Mouse (Mus musculus): ENCODE measurements around the gene Kazn.

Gene Kazn

DNA sequence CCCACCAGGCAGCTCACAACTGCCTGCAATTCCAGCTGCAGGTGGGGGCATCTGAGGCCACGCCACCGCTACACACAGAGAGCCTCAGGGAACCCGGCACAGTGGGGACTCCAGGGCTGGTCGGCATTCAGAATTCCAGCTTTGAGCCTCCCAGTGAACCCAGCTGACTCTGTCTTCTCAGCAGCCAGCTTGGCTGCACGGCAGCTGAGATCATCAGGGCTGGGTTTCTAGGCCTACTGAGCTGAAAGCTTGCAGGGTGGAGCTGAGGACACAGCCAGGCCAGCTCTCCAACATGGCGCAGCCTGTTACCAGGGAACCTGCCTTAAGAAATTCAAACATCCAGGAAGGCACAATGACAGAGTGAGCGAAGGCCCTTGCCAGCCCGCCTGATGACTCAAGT lies 79.2 kb downstream of the Kazn start:
- no peak for DNase-seq

DNA sequence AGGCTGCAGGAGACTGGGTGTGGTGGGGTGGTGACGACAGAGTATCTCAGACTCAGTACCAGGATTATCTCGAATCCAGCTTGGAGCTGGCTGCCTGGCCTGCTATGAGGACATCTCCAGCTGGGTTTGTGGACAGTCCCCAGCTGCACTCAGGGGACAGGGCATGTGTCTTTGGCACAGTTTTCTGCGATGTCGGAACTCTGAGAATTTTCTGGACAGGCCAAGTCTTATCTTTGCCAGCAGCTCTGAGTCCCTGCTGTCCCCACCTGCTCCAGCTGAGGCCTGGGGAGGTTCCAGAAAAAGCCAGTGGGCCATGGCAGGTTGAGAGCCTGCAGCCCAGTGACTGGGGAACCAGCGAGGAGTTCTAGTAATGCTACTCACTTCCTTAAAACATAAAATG lies 82.7 kb downstream of the Kazn start:
- DNase-seq = no peak

DNA sequence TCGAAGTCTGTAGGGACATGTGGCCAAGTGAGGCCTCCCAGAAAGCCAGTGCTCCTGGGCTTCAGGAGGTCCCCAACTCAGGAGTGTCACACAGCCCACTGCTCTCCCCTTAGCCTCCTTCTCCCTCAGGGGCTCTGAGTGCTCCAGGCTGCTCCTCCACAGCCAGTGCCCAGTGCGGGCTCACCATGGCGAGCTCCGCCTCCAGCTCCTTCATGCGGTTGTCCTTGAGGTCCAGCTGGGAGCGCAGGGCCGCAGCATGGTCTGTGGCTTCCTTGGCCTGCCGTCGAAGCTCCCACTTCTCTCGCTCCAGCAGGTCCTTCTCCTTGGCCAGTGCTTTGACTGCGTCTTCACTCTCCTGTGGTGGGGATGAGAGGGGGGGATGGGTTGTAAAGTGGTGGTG lies 85.0 kb downstream of the Kazn start:
- DNase-seq = no peak

DNA sequence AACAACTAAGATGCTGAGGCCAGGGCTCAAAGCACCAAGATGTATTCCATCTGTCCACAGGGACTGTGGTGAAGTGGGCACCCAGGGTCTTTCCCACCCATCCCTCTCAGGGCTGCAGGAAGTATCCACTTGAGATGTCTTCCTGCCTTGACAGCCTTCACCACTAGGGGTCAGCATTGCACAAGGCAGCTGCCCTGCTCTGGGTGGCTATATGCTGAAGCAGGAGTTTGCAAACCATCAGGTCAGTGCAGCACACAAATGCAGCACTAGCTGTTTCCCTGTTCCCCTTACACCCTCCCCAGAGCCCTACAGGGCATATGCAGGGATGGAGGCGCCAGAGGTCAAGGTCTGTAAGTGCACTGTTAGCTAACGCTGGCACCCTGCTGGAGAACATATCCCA lies 85.7 kb downstream of the Kazn start:
- DNase-seq = peak; percentile 94

DNA sequence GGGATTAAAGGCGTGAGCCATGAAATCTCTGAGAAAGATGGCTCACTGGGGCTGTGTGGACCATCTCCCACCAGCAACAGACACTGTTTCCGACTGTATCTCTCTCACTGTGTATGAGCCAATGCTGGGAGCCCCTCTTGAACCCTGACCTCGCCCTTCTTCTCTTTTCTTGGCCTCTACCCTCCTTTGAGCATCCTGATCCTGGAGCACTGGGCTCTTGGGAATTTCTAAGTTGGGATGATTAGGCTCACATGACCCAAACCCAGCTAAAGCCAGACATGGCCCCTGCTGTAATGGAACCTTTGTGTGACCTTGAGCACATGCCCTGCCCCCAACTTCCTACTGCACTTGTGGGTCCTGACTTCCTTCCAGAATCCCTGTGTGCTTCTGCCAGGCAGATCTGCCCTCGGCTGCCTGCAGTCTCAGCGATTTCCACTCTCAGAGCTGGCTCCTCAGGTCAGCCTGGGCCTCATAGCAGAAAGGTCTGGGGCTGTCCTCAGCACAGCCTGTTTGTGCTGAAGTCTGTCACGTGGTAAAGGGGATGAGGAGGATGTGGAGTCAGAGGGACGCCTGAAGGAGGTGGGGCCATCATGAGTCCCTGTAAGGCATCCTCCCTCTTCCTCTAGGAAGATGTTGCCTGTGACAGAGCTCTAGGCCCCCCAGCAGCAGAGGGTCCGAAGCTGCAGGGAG lies 86.3 kb downstream of the Kazn start:
- no peak for DNase-seq

DNA sequence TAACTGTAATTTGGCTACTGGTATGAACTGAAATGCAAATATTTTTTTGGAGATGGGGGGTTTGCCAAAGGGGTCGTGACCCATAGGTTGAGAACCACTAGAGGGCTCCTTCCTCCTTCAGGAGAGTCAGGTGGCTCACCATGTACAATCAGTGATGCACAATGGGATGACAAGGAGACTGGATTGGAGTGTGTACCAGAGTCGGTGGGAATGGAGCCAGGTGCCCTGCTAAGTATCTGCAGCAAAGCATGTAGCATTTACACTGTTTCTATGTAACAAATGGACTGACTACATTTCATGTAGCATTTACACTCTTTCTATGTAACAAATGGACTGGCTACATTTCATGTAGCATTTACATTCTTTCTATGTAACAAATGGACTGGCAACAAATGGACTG lies 89.1 kb downstream of the Kazn start:
- no peak for DNase-seq

DNA sequence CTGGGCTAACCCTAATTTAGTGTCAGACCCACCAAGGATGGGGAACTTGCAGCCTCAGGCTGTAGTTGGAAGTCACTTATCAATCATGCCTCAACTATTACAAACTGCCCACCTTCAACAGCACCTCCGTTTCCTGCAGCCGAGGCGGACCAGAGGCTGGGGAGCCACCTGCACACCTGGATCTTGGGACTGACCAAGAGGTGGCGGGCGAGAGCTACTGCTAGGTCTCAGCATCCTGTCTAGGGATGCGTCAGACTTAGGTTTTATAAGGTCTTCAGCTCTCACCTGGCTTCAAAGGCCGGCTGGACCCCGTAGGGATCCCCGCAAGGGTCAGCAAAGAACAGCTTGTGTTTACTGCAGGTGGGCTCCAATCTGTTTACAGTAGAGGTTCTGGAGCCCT lies 90.0 kb downstream of the Kazn start:
- DNase-seq = no peak

DNA sequence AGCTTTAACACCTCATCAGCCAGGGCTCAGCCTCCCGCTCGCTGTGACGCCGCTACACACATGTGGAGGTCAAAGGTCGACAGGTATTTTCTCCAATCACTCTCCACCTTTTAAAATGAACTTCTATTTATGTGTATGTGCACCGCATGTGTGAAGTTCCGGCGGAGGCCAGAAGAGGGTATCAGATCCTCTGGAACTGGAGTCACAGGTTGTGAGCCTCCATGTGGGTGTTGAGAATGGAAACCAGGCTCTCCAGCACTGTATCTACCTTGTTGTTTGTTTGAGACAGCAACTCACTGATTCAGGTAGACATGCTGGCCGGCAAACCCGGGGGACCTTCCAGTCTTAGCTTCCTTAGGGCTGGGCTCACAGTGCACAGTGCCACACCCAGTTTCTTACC lies 91.5 kb downstream of the Kazn start:
- DNase-seq = no peak

DNA sequence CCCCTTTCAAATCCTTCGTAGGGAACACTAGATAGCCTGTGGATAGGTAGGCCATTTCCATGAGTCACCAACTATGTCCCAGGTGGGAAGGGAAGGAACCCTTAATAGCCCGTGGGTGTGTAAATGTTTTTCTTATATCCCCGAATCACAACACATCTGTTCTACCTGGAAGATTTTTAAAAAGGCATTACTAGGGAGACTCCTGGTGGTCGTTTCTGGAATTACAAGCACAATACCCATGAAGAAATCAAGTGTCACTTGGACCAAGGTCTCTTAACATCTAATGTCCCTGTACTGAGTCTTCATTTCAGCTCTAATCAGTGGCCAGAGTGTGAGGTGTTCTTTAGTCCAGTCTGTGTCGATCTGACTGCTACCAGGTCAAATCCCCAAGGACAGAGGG lies 95.1 kb downstream of the Kazn start:
- DNase-seq = no peak

DNA sequence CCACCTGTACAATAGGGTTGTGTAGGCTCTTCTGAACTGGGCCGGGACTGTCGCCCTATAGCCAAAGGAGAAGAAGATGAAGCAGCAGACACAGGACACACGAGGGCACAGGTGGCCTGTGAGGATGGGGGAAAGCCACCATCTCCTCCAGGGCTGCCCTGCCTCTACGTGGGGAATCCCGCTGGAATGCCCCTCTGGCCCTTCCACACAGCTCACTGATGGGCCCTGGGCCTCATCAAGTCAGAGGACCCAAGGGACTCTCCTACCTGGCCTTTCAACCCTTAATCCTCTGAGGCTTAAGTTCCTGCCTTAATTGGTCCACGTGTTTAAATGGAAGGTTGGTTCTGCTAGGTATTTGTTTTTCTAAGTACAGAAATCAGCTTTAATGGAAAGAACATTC lies 95.9 kb downstream of the Kazn start:
- no peak for DNase-seq

DNA sequence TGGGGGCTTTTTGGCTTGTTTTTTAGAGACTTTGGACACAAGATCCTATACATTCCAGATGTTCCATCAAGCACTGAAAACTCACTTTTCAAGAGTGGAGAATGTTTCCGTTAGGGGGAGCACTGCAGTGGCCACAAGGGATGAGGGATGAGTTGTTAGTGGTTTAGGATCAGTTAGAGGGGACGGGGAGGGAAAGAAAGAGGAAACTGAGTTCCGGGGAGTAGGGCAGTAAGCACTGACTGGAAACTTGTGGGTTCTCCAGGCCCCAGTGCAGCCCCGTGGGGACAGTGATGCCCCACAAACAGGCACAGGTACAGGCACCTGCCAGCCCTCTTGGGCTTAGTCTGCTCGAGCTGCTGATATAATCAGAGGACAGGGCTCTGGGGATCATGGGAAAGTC lies 99.5 kb downstream of the Kazn start:
- no peak for DNase-seq

DNA sequence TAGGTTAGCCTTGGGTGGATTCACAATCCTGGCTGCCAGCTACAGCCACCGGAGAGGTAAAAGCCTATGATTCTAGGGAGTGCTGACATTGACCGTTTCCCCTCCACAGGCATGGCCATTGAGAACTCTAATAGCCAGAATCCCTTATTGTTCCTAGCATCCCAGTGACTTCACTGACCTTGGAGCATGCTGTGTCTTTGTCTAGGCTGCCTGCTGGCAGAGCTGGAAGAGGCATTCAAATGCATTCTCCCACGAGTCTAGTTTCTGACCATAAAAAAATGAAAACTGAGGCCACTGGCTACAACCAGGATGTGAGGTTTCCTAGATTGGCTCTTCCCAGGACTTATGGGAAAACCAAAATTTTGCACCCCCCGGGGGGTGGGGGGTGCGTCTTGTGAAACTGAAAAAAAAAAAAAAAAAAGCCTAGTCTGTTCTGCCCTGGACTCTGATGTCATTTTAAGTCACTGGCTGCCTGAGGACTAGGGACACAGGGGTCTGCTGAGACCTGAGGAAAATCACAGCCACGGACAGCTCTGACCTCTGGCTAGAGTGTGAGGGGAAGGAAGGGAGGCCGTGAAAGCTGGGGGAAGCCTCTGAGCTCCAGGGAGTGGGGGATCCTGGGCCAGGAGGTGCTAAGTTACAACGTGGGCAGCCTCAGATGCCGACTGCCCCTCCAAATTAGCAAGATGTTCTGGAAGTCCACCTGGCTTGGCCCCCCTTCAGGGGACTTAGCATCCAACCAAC lies 100.7 kb downstream of the Kazn start:
- DNase-seq = no peak

DNA sequence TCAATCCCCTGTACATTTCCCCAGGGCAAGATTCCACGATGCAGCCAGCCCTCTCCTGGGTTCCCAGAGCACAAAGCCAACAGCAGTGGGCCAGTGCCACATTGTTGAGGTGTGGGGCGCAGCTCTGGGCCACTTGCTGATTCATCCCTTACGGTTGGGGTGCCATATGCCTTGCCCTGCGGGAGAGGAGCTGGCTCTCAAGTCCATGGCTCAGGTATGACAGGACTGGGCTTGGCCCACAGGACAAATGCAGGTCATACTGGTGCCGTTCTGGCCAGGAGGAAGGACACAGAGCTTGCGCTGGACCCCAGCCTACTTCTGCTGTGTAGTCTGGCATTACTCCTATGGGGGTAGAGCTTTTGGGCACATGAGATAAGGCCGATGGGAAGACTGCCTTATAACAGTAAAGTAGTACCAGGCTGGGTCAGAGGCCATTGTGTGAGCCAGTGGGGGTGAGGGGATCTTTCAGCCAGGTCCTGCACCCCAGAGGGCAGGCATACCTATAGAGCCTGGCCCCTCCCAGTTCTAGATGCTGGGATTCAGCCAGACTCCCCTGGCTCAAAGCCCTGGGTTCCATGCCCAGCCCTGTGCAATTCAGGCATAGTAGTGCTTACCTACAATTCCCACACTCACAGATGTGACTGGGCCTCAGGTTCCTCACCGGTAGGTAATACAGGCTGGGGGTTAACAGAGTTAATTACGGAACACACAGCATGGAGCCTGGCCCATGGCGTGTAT lies 102.3 kb downstream of the Kazn start:
- no peak for DNase-seq

DNA sequence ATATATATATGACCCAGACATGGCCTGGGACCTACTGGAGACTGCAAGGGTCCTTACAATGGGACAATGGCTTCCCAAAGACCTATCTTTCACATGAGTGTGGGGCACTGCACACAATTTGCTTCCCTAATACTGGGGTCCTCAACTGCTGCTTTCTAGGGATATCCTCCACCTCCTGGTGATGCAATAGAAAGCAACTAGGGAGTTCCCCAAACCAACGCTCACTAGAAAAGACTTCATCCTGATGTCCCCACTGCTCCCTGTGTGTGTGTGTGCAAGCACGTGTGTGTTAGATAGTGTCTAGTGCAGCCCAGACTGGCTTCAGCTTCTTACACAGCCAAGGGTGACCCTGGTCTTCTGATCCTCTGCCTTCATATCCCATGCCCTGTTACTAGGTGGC lies 103.7 kb downstream of the Kazn start:
- DNase-seq = no peak

DNA sequence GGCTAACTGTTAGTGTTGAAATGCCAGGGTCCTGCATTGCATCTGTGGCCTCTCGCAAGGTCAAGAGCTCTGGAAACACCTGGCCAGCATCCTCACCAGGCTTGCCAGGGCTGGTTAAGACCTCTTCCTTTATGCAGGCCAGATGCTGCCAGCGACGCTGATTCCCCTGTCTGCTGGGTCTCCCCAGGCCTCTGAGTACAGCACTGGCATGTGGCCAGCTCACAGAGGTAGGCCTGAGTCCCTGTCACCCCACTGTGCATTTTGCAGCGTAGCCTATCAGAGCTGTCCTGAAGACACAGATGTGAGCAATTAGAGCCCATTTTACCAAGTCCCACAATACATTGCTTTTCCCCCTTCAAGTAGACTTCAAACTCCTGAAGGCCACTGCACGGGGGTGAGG lies 109.0 kb downstream of the Kazn start:
- no peak for DNase-seq

DNA sequence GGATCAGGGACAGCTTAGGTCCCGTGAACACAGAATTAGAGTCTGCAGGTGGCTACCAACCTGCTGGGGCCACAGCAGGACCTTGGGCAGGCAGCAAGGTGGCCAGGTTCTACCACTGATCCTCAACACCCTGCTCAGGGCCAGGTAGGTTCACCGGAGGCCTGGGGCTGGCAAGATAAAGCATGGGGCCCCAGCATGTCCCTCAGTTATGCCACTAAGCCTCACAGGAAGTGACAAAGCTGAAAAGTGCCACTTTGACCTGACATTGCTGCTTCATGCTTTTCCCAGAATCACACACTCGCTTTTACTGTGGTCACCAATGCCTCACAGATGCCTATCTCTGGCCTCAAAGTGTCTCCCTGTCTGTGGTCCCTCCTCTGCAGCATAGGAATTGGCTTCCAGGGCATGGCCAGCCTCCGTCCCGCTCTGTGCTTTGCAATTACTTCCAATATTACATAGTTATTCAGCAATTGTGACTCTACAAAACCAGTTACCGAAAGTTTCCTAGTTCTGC lies 111.9 kb downstream of the Kazn start:
- no peak for DNase-seq

DNA sequence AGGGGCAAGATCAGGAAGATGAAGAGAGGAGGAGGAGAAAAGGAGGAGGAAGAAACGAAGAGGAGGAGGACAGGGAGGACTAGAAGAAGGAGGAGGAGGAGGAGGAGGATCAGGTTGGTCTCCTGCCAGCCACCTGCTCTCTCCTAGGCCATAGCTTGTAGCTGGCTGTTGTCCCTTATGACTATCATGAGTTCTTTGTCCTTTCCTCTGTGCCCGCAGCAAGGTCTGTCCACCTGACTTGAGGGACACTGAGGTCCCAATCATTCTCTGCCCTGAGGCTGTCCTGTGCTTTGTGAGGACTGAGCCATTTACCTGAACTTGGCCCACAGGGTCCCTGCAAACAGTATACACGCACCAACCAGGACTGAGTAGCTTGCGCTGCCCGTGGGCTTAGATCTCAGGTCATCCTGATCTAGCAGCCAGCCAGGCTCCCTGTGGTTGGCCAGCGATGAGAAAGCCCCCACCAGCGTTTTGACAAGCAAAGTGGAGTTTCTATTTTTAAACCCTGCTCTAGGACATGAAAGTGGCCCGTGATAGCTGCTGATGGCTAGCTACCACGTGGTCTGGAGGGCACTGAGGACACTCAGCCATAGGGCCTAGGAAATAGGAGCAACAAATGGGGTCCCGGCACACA lies 112.4 kb downstream of the Kazn start:
- DNase-seq = no peak

DNA sequence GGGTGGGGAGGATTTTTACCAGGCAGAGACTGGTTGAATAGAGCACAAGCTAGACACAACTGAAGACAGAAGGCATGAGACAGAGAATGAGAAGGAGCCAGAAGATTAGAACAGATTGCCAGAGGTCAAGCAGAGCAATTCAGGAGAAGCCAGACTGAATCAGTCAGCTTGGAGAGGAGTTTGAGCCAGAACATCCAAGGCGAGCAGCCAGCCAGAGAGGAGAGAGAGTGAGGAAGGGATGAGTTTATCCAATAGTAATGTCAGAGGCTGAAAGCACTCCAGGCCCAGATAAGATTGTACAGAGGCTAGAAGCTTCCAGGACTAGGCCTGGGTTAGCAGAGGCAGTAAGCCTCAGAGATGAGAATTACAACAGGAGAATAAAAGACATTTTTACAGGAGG lies 118.0 kb downstream of the Kazn start:
- DNase-seq = no peak

DNA sequence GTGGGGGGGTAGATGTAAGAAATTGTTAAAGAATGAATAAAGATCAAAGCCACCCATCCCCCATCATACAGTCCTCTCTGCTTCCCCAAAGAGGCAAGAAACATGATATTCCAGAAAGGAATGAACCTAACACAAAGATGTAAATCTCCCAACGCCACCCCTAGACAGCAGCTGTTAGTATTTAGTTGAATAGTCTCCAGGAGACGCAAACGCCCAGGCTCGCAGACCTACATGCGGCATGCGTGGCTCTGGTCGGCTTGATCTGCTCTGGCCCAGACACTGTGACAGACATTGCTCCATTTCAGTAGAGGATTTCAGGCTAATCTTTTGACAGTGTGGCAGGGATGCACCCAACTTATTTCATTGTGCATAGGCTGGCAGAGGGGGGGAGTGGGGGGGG lies 120.7 kb downstream of the Kazn start:
- DNase-seq = no peak

DNA sequence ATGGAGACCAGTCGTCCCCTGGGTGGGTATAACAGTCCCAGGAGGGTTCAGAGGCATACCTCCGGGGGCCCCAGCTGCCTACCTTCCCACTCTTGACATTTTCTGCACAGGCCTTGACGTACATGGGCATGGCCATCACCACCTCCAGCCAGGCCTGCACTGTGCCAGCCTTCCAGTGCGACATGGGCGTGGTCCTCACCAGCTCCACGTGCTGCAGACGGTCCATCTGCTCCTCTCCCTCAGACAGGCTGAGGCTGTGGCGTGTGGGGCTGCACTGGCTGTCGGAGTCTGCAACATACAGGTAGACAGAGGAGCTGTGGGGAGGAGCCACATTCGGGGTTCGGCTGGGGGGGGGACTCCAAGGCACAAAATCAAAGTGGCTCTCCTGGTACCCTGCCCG lies 121.2 kb downstream of the Kazn start:
- no peak for DNase-seq

DNA sequence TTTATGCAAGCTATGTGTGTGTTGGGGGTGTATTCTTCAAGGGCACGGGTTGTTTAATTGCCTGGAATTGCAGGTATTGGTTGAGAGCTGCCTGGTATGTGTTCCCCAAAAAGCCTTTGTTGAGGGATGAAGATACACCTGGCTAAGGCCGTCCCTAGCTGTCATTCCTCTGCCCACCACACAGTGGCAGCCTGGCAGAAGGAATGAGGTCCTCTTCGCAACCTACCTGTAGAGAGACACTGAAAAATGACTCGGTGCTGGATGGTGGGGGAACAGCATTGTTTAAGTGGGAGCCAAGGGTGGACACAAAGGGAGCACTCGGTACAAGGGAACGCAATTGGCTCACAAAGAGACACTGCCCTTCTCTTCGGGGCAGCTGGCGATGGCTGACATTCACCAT lies 125.9 kb downstream of the Kazn start:
- peak; percentile 58 to 67 for DNase-seq

DNA sequence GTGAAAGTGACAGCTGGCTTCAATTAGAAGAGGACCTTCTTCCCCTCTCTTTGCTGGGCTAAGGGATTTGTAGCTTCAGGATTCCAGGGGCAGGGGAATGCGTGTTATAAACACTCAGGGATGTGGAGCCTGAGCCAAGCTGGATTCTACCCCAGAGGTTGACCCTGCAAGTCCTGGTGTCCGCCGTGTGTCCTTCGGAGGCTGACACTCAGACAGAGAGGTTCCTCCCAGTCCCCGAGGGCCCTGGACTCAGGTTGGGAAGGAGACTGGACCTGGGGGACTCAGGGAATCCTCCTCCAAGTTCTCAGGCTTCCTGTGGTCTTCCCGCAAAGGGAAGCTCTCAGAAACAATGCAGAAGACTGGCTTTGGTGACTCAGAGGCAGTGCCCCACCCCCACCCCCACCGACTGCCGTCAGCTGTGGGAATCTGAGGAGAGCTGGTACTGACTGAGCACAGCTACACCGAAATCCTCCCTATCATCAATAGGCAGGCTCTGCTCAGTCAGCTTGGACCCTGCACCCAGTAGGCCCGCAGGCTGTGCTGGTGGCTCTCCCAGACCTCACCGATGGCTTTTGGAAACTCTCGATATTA lies 136.0 kb downstream of the Kazn start:
- peak in 1 of 2 experiments; percentile 31 for DNase-seq

DNA sequence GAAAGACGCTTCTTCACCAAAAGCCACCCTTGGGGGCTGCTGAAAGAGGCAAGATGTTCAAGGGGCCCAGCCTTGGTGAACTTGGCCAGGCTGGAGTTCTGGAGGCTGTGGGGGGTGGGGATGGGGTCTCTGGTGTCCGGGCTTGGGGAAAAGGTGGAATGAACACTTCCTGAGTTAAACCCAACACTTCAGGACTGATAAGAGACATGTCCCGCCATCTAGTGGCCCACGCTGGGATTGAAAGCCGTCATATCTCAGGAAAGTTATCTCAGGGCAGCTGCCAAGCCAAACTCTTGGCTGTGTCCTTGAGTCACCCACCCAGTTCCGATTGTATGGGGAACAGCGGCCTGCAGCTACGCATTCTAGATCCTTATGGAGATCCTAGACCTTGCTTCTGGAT lies 140.9 kb downstream of the Kazn start:
- peak; percentile 93 for DNase-seq

All from kidney, postnatal 4 days (tissue).